Mouse (Mus musculus): ENCODE measurements around the gene Psmb9. TPM values are rescaled to one million over a fixed set of nuclear protein-coding genes. Genes with fewer than 3 reads are reported as not detected.

The Psmb9 gene
- polyA plus RNA-seq, 1 experiment: 0.26 TPM

DNA sequence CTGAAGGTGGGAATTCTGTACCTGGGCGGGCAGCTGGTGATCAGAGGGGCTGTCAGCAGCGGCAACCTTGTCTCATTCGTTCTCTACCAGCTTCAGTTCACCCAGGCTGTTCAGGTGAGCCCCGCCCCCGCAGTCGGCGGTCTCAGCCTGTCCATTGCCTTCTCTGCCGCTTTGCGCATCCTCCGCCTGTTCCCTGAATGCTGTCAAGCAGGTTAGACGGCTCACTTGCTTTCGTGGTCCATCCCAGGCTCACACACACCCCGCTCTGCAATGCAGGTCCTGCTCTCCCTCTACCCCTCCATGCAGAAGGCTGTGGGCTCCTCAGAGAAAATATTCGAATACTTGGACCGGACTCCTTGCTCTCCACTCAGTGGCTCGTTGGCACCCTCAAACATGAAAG is 5.3 kb upstream of the Psmb9 start:
- TF ChIP-seq TCF3 (IDR thresholded peaks at IDR 0.05; ENCODE audit: insufficient read length, low read depth) (no peak), POLR2A (IDR thresholded peaks at IDR 0.05; ENCODE audit: insufficient read length, low read depth) (no peak)
- peaks cover 82% of the 10 kb centered on the region for H3K27me3 ChIP-seq (ENCODE audit: control insufficient read depth, insufficient read depth, insufficient read length)
- H3K36me3 ChIP-seq (ENCODE audit: control insufficient read depth, insufficient read depth): no peaks in the 10 kb centered on the region
- no peaks in the 10 kb centered on the region for H3K79me2 ChIP-seq (ENCODE audit: control insufficient read depth, insufficient read depth)
- no peak overlapping the region for H3ac ChIP-seq (ENCODE audit: control insufficient read depth, insufficient read length)
- no peak overlapping the region for H3K4me2 ChIP-seq (ENCODE audit: low read depth)
- H3K4me3 ChIP-seq: no peak overlapping the region

GRCm38 (mm10) chr17:34188986-34189385 is 1.4 kb upstream of the Psmb9 start:
- Histone ChIP-seq H3K4me3 (no peak overlapping the region), H3ac (ENCODE audit: control insufficient read depth, insufficient read length) (no peak overlapping the region), H3K4me2 (ENCODE audit: low read depth) (no peak overlapping the region), H3K79me2 (ENCODE audit: control insufficient read depth, insufficient read depth) (no peaks in the 10 kb centered on the region), H3K36me3 (ENCODE audit: control insufficient read depth, insufficient read depth) (no peaks in the 10 kb centered on the region), H3K27me3 (ENCODE audit: control insufficient read depth, insufficient read depth, insufficient read length) (peaks cover 75% of the 10 kb centered on the region)
- TF ChIP-seq SRF (IDR thresholded peaks at IDR 0.05; ENCODE audit: control insufficient read depth, insufficient read length, low read depth) (no peak), E2F4 (IDR thresholded peaks at IDR 0.05; ENCODE audit: insufficient read depth) (no peak), REST (IDR thresholded peaks at IDR 0.05; ENCODE audit: insufficient read depth, insufficient read length) (no peak), TCF3 (IDR thresholded peaks at IDR 0.05; ENCODE audit: insufficient read length, low read depth) (no peak), TCF12 (IDR thresholded peaks at IDR 0.05; ENCODE audit: insufficient read depth, poor library complexity, severe bottlenecking) (no peak), MYOD1 (IDR thresholded peaks at IDR 0.05; ENCODE audit: control insufficient read depth in 1 of 3, insufficient read length in 2 of 3, low read depth in 2 of 3) (no peak), MYOG (IDR thresholded peaks at IDR 0.05; ENCODE audit: control insufficient read depth in 1 of 3, insufficient read depth in 1 of 3, insufficient read length in 2 of 3, low read depth in 2 of 3) (no peak), CEBPB (IDR thresholded peaks at IDR 0.05; ENCODE audit: insufficient read depth, poor library complexity, severe bottlenecking) (no peak), POLR2A (IDR thresholded peaks at IDR 0.05; ENCODE audit: insufficient read length, low read depth) (no peak), USF1 (IDR thresholded peaks at IDR 0.05; ENCODE audit: low read depth) (no peak), POLR2AphosphoS2 (IDR thresholded peaks at IDR 0.05; ENCODE audit: insufficient read length, low read depth) (no peak), MAX (IDR thresholded peaks at IDR 0.05; ENCODE audit: low read depth) (no peak)

- no peaks in the 10 kb centered on the region for H3K79me2 ChIP-seq (ENCODE audit: control insufficient read depth, insufficient read depth)
- H3K27me3 ChIP-seq (ENCODE audit: control insufficient read depth, insufficient read depth, insufficient read length): peaks cover 73% of the 10 kb centered on the region
- H3K4me3 ChIP-seq: peak overlapping the region; percentile 35
- peak overlapping the region; percentile 1 for H3ac ChIP-seq (ENCODE audit: control insufficient read depth, insufficient read length)
- no peaks in the 10 kb centered on the region for H3K36me3 ChIP-seq (ENCODE audit: control insufficient read depth, insufficient read depth)
- no peak for TF ChIP-seq TCF12 (IDR thresholded peaks at IDR 0.05; ENCODE audit: insufficient read depth, poor library complexity, severe bottlenecking)
- TF ChIP-seq MYOG (IDR thresholded peaks at IDR 0.05; ENCODE audit: control insufficient read depth in 1 of 3, insufficient read depth in 1 of 3, insufficient read length in 2 of 3, low read depth in 2 of 3): no peak
- TF ChIP-seq TCF3 (IDR thresholded peaks at IDR 0.05; ENCODE audit: insufficient read length, low read depth): no peak
- TF ChIP-seq POLR2AphosphoS2 (IDR thresholded peaks at IDR 0.05; ENCODE audit: insufficient read length, low read depth): no peak
- no peak for TF ChIP-seq REST (IDR thresholded peaks at IDR 0.05; ENCODE audit: insufficient read depth, insufficient read length)
- no peak for TF ChIP-seq MYOD1 (IDR thresholded peaks at IDR 0.05; ENCODE audit: control insufficient read depth in 1 of 3, insufficient read length in 2 of 3, low read depth in 2 of 3)
- peak overlapping the region; percentile 76 for H3K4me2 ChIP-seq (ENCODE audit: low read depth)
These were observed 446 bp upstream of the Psmb9 start for GRCm38 (mm10) chr17:34188010-34188409.

- Histone ChIP-seq H3K36me3 (ENCODE audit: control insufficient read depth, insufficient read depth) (no peaks in the 10 kb centered on the region), H3K79me2 (ENCODE audit: control insufficient read depth, insufficient read depth) (no peaks in the 10 kb centered on the region), H3ac (ENCODE audit: control insufficient read depth, insufficient read length) (peak overlapping the region; percentile 1), H3K4me3 (peak overlapping the region; percentile 35), H3K27me3 (ENCODE audit: control insufficient read depth, insufficient read depth, insufficient read length) (peaks cover 62% of the 10 kb centered on the region), H3K4me2 (ENCODE audit: low read depth) (peak overlapping the region; percentile 76)
- no peak for TF ChIP-seq SRF (IDR thresholded peaks at IDR 0.05; ENCODE audit: control insufficient read depth, insufficient read length, low read depth)
- TF ChIP-seq CEBPB (IDR thresholded peaks at IDR 0.05; ENCODE audit: insufficient read depth, poor library complexity, severe bottlenecking): no peak
- no peak for TF ChIP-seq MYOG (IDR thresholded peaks at IDR 0.05; ENCODE audit: control insufficient read depth in 1 of 3, insufficient read depth in 1 of 3, insufficient read length in 2 of 3, low read depth in 2 of 3)
- no peak for TF ChIP-seq POLR2AphosphoS2 (IDR thresholded peaks at IDR 0.05; ENCODE audit: insufficient read length, low read depth)
- TF ChIP-seq REST (IDR thresholded peaks at IDR 0.05; ENCODE audit: insufficient read depth, insufficient read length): no peak
- no peak for TF ChIP-seq POLR2A (IDR thresholded peaks at IDR 0.05; ENCODE audit: insufficient read length, low read depth)
- no peak for TF ChIP-seq USF1 (IDR thresholded peaks at IDR 0.05; ENCODE audit: low read depth)
- TF ChIP-seq TCF12 (IDR thresholded peaks at IDR 0.05; ENCODE audit: insufficient read depth, poor library complexity, severe bottlenecking): no peak
- TF ChIP-seq MYOD1 (IDR thresholded peaks at IDR 0.05; ENCODE audit: control insufficient read depth in 1 of 3, insufficient read length in 2 of 3, low read depth in 2 of 3): no peak
- no peak for TF ChIP-seq TCF3 (IDR thresholded peaks at IDR 0.05; ENCODE audit: insufficient read length, low read depth)
- no peak for TF ChIP-seq E2F4 (IDR thresholded peaks at IDR 0.05; ENCODE audit: insufficient read depth)
- TF ChIP-seq MAX (IDR thresholded peaks at IDR 0.05; ENCODE audit: low read depth): no peak
These were observed 691 bp downstream of the Psmb9 start for GRCm38 (mm10) chr17:34186885-34187260.

GRCm38 (mm10) chr17:34185526-34185925 is 2.0 kb downstream of the Psmb9 start:
- Histone ChIP-seq H3K27me3 (ENCODE audit: control insufficient read depth, insufficient read depth, insufficient read length) (peaks cover 58% of the 10 kb centered on the region), H3ac (ENCODE audit: control insufficient read depth, insufficient read length) (no peak overlapping the region)

More at GRCm38 (mm10) chr17:34185526-34185925, 2.0 kb downstream of the Psmb9 start:
- H3K79me2 ChIP-seq (ENCODE audit: control insufficient read depth, insufficient read depth): no peaks in the 10 kb centered on the region
- TF ChIP-seq TCF12 (IDR thresholded peaks at IDR 0.05; ENCODE audit: insufficient read depth, poor library complexity, severe bottlenecking): no peak
- TF ChIP-seq POLR2AphosphoS2 (IDR thresholded peaks at IDR 0.05; ENCODE audit: insufficient read length, low read depth): no peak
- no peak for TF ChIP-seq POLR2A (IDR thresholded peaks at IDR 0.05; ENCODE audit: insufficient read length, low read depth)
- no peak for TF ChIP-seq E2F4 (IDR thresholded peaks at IDR 0.05; ENCODE audit: insufficient read depth)
- TF ChIP-seq TCF3 (IDR thresholded peaks at IDR 0.05; ENCODE audit: insufficient read length, low read depth): no peak
- H3K4me3 ChIP-seq: no peak overlapping the region
- no peaks in the 10 kb centered on the region for H3K36me3 ChIP-seq (ENCODE audit: control insufficient read depth, insufficient read depth)
- no peak overlapping the region for H3K4me2 ChIP-seq (ENCODE audit: low read depth)

Measured in myocyte (in vitro differentiated cells).